In the genomic region with DNA sequence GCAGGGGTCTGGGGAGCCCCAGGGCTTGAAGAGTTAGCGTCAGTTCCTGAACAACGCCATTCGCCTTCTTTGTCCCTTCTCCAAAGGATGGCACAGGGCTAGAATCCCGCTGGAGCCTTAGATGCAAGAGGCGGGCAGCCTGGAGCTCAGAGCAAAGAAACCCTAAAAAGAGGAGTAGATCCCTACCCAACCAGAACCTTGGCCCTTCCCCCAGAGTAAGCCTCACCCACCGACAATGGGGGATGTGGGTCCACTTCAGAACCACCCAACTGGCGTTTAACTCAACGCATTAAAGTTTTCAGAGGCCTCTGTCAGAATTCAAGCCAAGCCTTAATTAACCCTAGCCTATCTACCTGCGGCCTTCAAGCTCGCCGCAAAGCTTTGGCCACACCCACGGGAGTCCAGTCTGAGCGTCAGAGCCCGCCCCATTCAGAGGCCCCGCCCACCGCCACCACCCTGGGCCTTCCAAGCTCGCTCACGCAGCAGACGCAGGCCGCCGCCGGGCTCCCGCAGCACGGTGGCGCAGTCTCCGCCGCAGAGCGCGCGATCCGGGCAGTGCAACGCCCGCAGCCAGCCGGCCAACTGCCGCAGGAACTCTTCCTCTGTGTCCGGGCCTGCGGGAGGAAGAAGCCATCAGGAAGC, we compare ENCODE assay signal across 8 mouse cellular contexts. TPM values are rescaled to one million over a fixed set of nuclear protein-coding genes. Genes with fewer than 3 reads are reported as not detected.
DNase-seq lines count a peak whose midpoint lies in the region; ATAC-seq and TF ChIP-seq lines count a peak whose summit lies in the region.

No protein-coding gene starts in this region.

- TF ChIP-seq CTCF in bone marrow, adult 2 months (IDR thresholded peaks at IDR 0.05; ENCODE audit: control insufficient read depth, insufficient read depth, low read length): no peak

- H3K9me3 ChIP-seq in embryonic facial prominence, embryonic 14.5 days (ENCODE audit: control insufficient read depth, low read length): no peaks in the 10 kb centered on the region
- no peaks in the 10 kb centered on the region for H3K9me3 ChIP-seq in limb, embryonic 13.5 days
- H3K9me3 ChIP-seq in midbrain, embryonic 15.5 days: no peaks in the 10 kb centered on the region

- peak; percentile 70; the same call in 1 of the 2 replicates for TF ChIP-seq POLR2A in bone marrow, adult 2 months (IDR thresholded peaks at IDR 0.05; ENCODE audit: borderline replicate concordance, control insufficient read depth, low read depth, low read length)

- peak overlapping the region; percentile 76 for H3K27ac ChIP-seq in bone marrow, adult 2 months (ENCODE audit: control insufficient read depth, insufficient read depth, low read depth, low read length, poor library complexity)
- H3K27ac ChIP-seq in embryonic facial prominence, embryonic 14.5 days (replicated peaks; ENCODE audit: low read depth, low read length): peak overlapping the region; percentile 82
- peak overlapping the region; percentile 83 for H3K27ac ChIP-seq in limb, embryonic 13.5 days
- H3K27ac ChIP-seq in midbrain, embryonic 15.5 days: peak overlapping the region; percentile 86

- peak; percentile 93 for DNase-seq in A20 (ENCODE audit: low read depth, low spot score)
- DNase-seq in embryonic facial prominence, embryonic 14.5 days (ENCODE audit: low spot score): peak; percentile 91
- peak; percentile 83 for DNase-seq in heart, adult 8-10 months (ENCODE audit: low spot score)
- DNase-seq in kidney, adult 9 months: peak; percentile 91
- peak; percentile 76 to 82 for DNase-seq in spleen, postnatal 14 days (ENCODE audit: low spot score in 2 of 2)

- peak overlapping the region; percentile 77 for H3K9ac ChIP-seq in embryonic facial prominence, embryonic 14.5 days (ENCODE audit: low read depth, low read length)
- H3K9ac ChIP-seq in limb, embryonic 13.5 days: peak overlapping the region; percentile 85
- peak overlapping the region; percentile 73 for H3K9ac ChIP-seq in midbrain, embryonic 15.5 days

- 0 out of 2 replicates have a peak, but pooled peaks cover 7% of the 10 kb centered on the region for H3K27me3 ChIP-seq in embryonic facial prominence, embryonic 14.5 days (replicated peaks; ENCODE audit: control insufficient read depth, insufficient read depth, low read length)
- H3K27me3 ChIP-seq in limb, embryonic 13.5 days: peaks cover 31% of the 10 kb centered on the region
- 0 out of 2 replicates have a peak, but pooled peaks cover 9% of the 10 kb centered on the region for H3K27me3 ChIP-seq in midbrain, embryonic 15.5 days (replicated peaks)

- peak; percentile 91 for ATAC-seq in embryonic facial prominence, embryonic 14.5 days (ENCODE audit: low read depth)
- peak; percentile 86 for ATAC-seq in limb, embryonic 13.5 days (ENCODE audit: low FRiP score, low read depth)
- peak; percentile 93 for ATAC-seq in midbrain, embryonic 15.5 days (replicated peaks)

- 10% methylated on average over 37 of the region's 37 CpGs for WGBS in bone marrow, adult 2 months
- WGBS in embryonic facial prominence, embryonic 14.5 days: 9% methylated on average over 24 of the region's 37 CpGs
- WGBS in limb, embryonic 13.5 days: 7% methylated on average over 36 of the region's 37 CpGs
- whole genome bisulfite sequencing in midbrain, embryonic 15.5 days: 6% methylated on average over 37 of the region's 37 CpGs

- H3K36me3 ChIP-seq in embryonic facial prominence, embryonic 14.5 days (ENCODE audit: control insufficient read depth, insufficient read depth, low read length): no peaks in the 10 kb centered on the region
- peaks cover 4% of the 10 kb centered on the region for H3K36me3 ChIP-seq in limb, embryonic 13.5 days
- H3K36me3 ChIP-seq in midbrain, embryonic 15.5 days (replicated peaks): no peaks in the 10 kb centered on the region

- H3K4me3 ChIP-seq in bone marrow, adult 2 months (replicated peaks; ENCODE audit: control insufficient read depth, low read depth, low read length): peak overlapping the region; percentile 87
- H3K4me3 ChIP-seq in embryonic facial prominence, embryonic 14.5 days (ENCODE audit: low read depth, low read length): peak overlapping the region; percentile 79
- peak overlapping the region; percentile 82 for H3K4me3 ChIP-seq in limb, embryonic 13.5 days
- H3K4me3 ChIP-seq in midbrain, embryonic 15.5 days: peak overlapping the region; percentile 89

- no peaks in the 10 kb centered on the region for H3K4me1 ChIP-seq in bone marrow, adult 2 months (ENCODE audit: control insufficient read depth, insufficient read depth, low read length)
- 0 out of 2 replicates have a peak, but pooled peaks cover 2% of the 10 kb centered on the region for H3K4me1 ChIP-seq in embryonic facial prominence, embryonic 14.5 days (ENCODE audit: control insufficient read depth, insufficient read depth, low read length)
- H3K4me1 ChIP-seq in limb, embryonic 13.5 days: 0 out of 2 replicates have a peak, but pooled peaks cover 4% of the 10 kb centered on the region
- peaks cover 11% of the 10 kb centered on the region for H3K4me1 ChIP-seq in midbrain, embryonic 15.5 days

- peak overlapping the region; percentile 97 for H3K4me2 ChIP-seq in embryonic facial prominence, embryonic 14.5 days (ENCODE audit: low read depth, low read length)
- H3K4me2 ChIP-seq in limb, embryonic 13.5 days (replicated peaks): peak overlapping the region; percentile 97
- peak overlapping the region; percentile 80 for H3K4me2 ChIP-seq in midbrain, embryonic 15.5 days

RNA-seq across cellular contexts. Expression of a gene that starts 0.7 kb away (rescaled TPM):
- polyA plus RNA-seq in bone marrow, adult 2 months (2011; ENCODE audit: insufficient read depth, insufficient read length, low replicate concordance, missing spikeins): 37.8 and 56.8 TPM in 2 replicates
- 15.4 and 16.5 TPM in 2 replicates for polyA plus RNA-seq in embryonic facial prominence, embryonic 14.5 days (2014; fragmentation: Nextera tagmentation; extraction: Ambion mirVana)
- total RNA-seq in heart, adult 8-10 months (2022): 10 to 100 TPM; 10.4 to 12.6 (median 10.8) TPM
- polyA plus RNA-seq in limb, embryonic 13.5 days (2015; fragmentation: Nextera tagmentation; extraction: Ambion mirVana): 11.5 and 12.5 TPM in 2 replicates
- 21.8 and 27.9 TPM in 2 replicates for polyA plus RNA-seq in midbrain, embryonic 15.5 days (2015; fragmentation: Nextera tagmentation; extraction: Ambion mirVana)

RNA-seq across cellular contexts. Expression of a gene that starts 14.7 kb away (rescaled TPM):
- polyA plus RNA-seq in bone marrow, adult 2 months (2011; ENCODE audit: insufficient read depth, insufficient read length, low replicate concordance, missing spikeins): 0.59 TPM in 1 of 2 replicates, not detected in the other
- 0.51 and 0.72 TPM in 2 replicates for polyA plus RNA-seq in embryonic facial prominence, embryonic 14.5 days (2014; fragmentation: Nextera tagmentation; extraction: Ambion mirVana)
- under 1 TPM in 3 of 4 experiments, not detected in 1; 0.14 to 0.37 (median 0.28) TPM for total RNA-seq in heart, adult 8-10 months (2022)
- polyA plus RNA-seq in limb, embryonic 13.5 days (2015; fragmentation: Nextera tagmentation; extraction: Ambion mirVana): 0.47 and 0.50 TPM in 2 replicates
- polyA plus RNA-seq in midbrain, embryonic 15.5 days (2015; fragmentation: Nextera tagmentation; extraction: Ambion mirVana): 0.37 and 1.1 TPM in 2 replicates

RNA-seq across cellular contexts. Expression of a gene that starts 14.9 kb away (rescaled TPM):
- polyA plus RNA-seq in bone marrow, adult 2 months (2011; ENCODE audit: insufficient read depth, insufficient read length, low replicate concordance, missing spikeins): 2.3 and 7.1 TPM in 2 replicates
- polyA plus RNA-seq in embryonic facial prominence, embryonic 14.5 days (2014; fragmentation: Nextera tagmentation; extraction: Ambion mirVana): 3.0 and 3.6 TPM in 2 replicates
- total RNA-seq in heart, adult 8-10 months (2022): under 1 TPM; 0.23 to 0.75 (median 0.52) TPM
- 4.2 and 4.4 TPM in 2 replicates for polyA plus RNA-seq in limb, embryonic 13.5 days (2015; fragmentation: Nextera tagmentation; extraction: Ambion mirVana)
- 11.3 and 11.5 TPM in 2 replicates for polyA plus RNA-seq in midbrain, embryonic 15.5 days (2015; fragmentation: Nextera tagmentation; extraction: Ambion mirVana)

RNA-seq across cellular contexts. Expression of a gene that starts 20.7 kb away (rescaled TPM):
- polyA plus RNA-seq in bone marrow, adult 2 months (2011; ENCODE audit: insufficient read depth, insufficient read length, low replicate concordance, missing spikeins): 49.7 and 156 TPM in 2 replicates
- 0.54 and 0.78 TPM in 2 replicates for polyA plus RNA-seq in embryonic facial prominence, embryonic 14.5 days (2014; fragmentation: Nextera tagmentation; extraction: Ambion mirVana)
- total RNA-seq in heart, adult 8-10 months (2022): 1 to 10 TPM in 3 of 4 experiments, under 1 TPM in 1; 1.00 to 1.5 (median 1.2) TPM
- 0.56 and 0.69 TPM in 2 replicates for polyA plus RNA-seq in limb, embryonic 13.5 days (2015; fragmentation: Nextera tagmentation; extraction: Ambion mirVana)
- polyA plus RNA-seq in midbrain, embryonic 15.5 days (2015; fragmentation: Nextera tagmentation; extraction: Ambion mirVana): 0.90 and 0.95 TPM in 2 replicates

RNA-seq across cellular contexts. Expression of a gene that starts 25.2 kb away (rescaled TPM):
- 93.2 and 170 TPM in 2 replicates for polyA plus RNA-seq in bone marrow, adult 2 months (2011; ENCODE audit: insufficient read depth, insufficient read length, low replicate concordance, missing spikeins)
- polyA plus RNA-seq in embryonic facial prominence, embryonic 14.5 days (2014; fragmentation: Nextera tagmentation; extraction: Ambion mirVana): 244 and 264 TPM in 2 replicates
- 100 to 1,000 TPM; 116 to 132 (median 121) TPM for total RNA-seq in heart, adult 8-10 months (2022)
- 270 and 272 TPM in 2 replicates for polyA plus RNA-seq in limb, embryonic 13.5 days (2015; fragmentation: Nextera tagmentation; extraction: Ambion mirVana)
- 282 and 290 TPM in 2 replicates for polyA plus RNA-seq in midbrain, embryonic 15.5 days (2015; fragmentation: Nextera tagmentation; extraction: Ambion mirVana)

Comparison
In these comparisons a context has a peak if more than half of its experiments do, and no peak if none do; other contexts are left out.
1. Peak in every context shown above with its lines: DNase-seq, ATAC-seq, H3K4me3 ChIP-seq and H3K27ac ChIP-seq.